Mouse (Mus musculus) limb, embryonic 12.5 days (tissue): ENCODE results near the gene Tubgcp6. TPM values are rescaled to one million over a fixed set of nuclear protein-coding genes. Genes with fewer than 3 reads are reported as not detected.
A peak's percentile ranks its signal among the peaks of the same experiment; 100 is the strongest.

Experiments used
- ATAC-seq: fragments of 200-750 bp; cut with Nextera tagmentation; 2 replicates; pipeline ENCODE4 v1.8.0; 2017; ENCODE audit warnings: low read depth, moderate TSS enrichment; ENCODE audit not compliant: insufficient number of reproducible peaks, insufficient read depth, low FRiP score, low TSS enrichment
- H3K27ac ChIP-seq: fragments of 300-500 bp; sonication (generic); 2 replicates; pipeline ENCODE4 v1.5.1; 2016; ENCODE audit warnings: mild to moderate bottlenecking, moderate library complexity
- H3K27me3 ChIP-seq: fragments of 300-500 bp; sonication (generic); 2 replicates; pipeline ENCODE4 v1.6.1; 2016; ENCODE audit warnings: mild to moderate bottlenecking, moderate library complexity
- H3K36me3 ChIP-seq: fragments of 300-500 bp; sonication (generic); 2 replicates; pipeline ENCODE4 v1.6.1; 2016; ENCODE audit warnings: mild to moderate bottlenecking, moderate library complexity
- H3K4me1 ChIP-seq: fragments of 300-500 bp; sonication (generic); replicated peaks from 2 replicates; pipeline ENCODE4 v1.6.1; 2016
- H3K4me2 ChIP-seq: fragments of 300-500 bp; sonication (generic); 2 replicates; pipeline ENCODE4 v1.6.1; 2016; ENCODE audit warnings: mild to moderate bottlenecking, moderate library complexity
- H3K4me3 ChIP-seq: fragments of 300-500 bp; sonication (generic); replicated peaks from 2 replicates; pipeline ENCODE4 v1.5.1; 2016; ENCODE audit warnings: mild to moderate bottlenecking
- H3K9ac ChIP-seq: fragments of 300-500 bp; sonication (generic); replicated peaks from 2 replicates; pipeline ENCODE4 v1.6.1; 2016; ENCODE audit warnings: mild to moderate bottlenecking, moderate library complexity
- H3K9me3 ChIP-seq: fragments of 300-500 bp; sonication (generic); 2 replicates; pipeline ENCODE4 v1.6.1; 2016; ENCODE audit warnings: mild to moderate bottlenecking, moderate library complexity
- WGBS: fragments of 180-500 bp; shearing (Covaris S2); methylation state at CpG from one replicate; pipeline ENCODE4 v1.1.7; 2016; 5-methylcytosine and 5-hydroxymethylcytosine counted together
- polyA plus RNA-seq: library from polyadenylated mRNA; unstranded; fragments of >200 nt; fragmentation: Nextera tagmentation; extraction: Ambion mirVana; gene quantifications from 2 replicates; pipeline ENCODE4 v1.2.1, GENCODE M21; 2016

Gene Tubgcp6
- polyA plus RNA-seq, 1 experiment from 2014 or later: 22.7 TPM

- Histone ChIP-seq H3K9me3 (no peaks in the 10 kb centered on the region), H3K27me3 (peaks cover 47% of the 10 kb centered on the region), H3K4me3 (peak overlapping the region; percentile 71), H3K27ac (no peak overlapping the region), H3K4me1 (peaks cover 41% of the 10 kb centered on the region), H3K36me3 (peaks cover 17% of the 10 kb centered on the region), H3K9ac (no peak overlapping the region), H3K4me2 (peak overlapping the region; percentile 98)
- WGBS: 2% methylated on average over 13 of the region's 13 CpGs
- ATAC-seq: no peak
These were observed 27.1 kb upstream of the Tubgcp6 start for GRCm38 (mm10) chr15:89150041-89150390.

DNA sequence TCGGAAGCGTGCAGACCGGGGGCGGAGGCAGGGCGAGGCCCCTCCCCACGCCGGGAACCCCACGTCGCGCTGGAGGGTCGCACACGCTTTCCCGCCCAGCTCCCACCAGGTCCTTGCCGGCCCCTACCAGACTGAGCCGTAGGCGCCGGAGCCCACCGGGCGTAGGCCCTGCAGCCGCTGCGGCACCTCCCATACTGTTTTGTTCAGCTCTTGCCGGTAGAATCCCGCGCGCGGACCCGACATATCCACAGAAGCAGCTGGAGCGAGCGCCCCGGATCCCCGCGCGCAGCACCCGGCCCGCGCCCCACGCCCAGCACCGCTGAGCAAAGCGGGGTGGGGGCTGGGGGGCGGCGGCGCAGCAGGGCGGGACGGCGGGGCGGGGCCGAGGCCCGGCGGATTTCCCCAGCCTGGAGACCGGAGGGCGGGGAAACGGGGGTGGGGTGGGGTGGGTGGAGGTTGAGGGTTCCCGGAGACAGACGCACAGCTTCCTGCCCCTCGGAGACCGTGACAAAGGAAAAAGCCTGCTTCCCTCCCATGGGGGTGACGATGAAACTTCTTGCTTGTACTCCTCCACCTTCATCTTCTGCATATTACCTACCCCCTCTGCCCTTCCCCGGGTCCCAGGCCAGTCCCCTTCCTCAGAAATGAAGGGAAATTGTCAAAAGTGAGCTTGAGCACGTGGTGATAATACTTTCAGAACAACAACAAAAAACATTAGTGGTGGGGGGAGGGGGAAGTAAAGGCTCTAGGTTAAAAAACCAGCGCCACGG is 26.5 kb upstream of the Tubgcp6 start, which contains the start of gene Mapk11:
Gene Mapk11 (minus strand): TSS at position 358 of the 770 bp plus-strand sequence.
- peak; percentile 43; the same call in 1 of the 2 replicates for ATAC-seq
- under 1% methylated on average over 53 of the region's 61 CpGs for WGBS
- Histone ChIP-seq H3K9ac (peak within 1 kb of the TSS; percentile 72), H3K4me2 (peak within 1 kb of the TSS; percentile 98), H3K9me3 (no peaks in the 10 kb centered on the region), H3K4me1 (peaks cover 41% of the 10 kb centered on the region), H3K27me3 (peaks cover 50% of the 10 kb centered on the region), H3K36me3 (peaks cover 11% of the 10 kb centered on the region), H3K4me3 (peak within 1 kb of the TSS; percentile 71), H3K27ac (peak within 1 kb of the TSS; percentile 67)

- Histone ChIP-seq H3K4me3 (peak overlapping the region; percentile 71), H3K27me3 (peaks cover 54% of the 10 kb centered on the region), H3K9me3 (no peaks in the 10 kb centered on the region), H3K4me1 (peaks cover 41% of the 10 kb centered on the region), H3K36me3 (peaks cover 3% of the 10 kb centered on the region; the same call in 1 of the 2 replicates), H3K27ac (no peak overlapping the region), H3K4me2 (peak overlapping the region; percentile 98), H3K9ac (peak overlapping the region; percentile 72)
- WGBS: 6% methylated on average over 25 of the region's 25 CpGs
- ATAC-seq: no peak
These were observed 25.8 kb upstream of the Tubgcp6 start for GRCm38 (mm10) chr15:89148496-89149270.

- WGBS: 53% methylated on average over 4 of the region's 4 CpGs
- peaks cover 41% of the 10 kb centered on the region for H3K4me1 ChIP-seq
- peaks cover 55% of the 10 kb centered on the region for H3K27me3 ChIP-seq
These were observed 25.0 kb upstream of the Tubgcp6 start for GRCm38 (mm10) chr15:89147895-89148294.

DNA sequence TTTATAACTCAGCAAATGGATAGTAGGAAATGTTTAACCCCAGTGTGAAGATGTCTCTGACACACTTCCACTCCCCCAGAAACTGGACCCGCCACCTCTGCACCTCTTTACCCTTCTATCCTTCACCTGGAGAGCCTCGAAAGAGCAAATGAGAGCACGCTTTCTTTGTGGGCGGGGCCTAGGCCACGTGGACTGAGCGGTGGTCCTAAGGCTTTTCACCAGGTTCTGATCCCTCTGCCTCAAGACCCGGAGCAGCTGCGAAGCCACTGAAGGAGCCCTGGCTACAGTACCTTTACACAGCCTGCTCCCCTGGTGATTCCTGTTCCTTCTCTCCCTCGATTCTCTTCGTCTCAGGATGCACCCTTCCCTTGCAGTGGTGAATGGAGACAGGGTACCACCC is 24.5 kb upstream of the Tubgcp6 start:
- peaks cover 41% of the 10 kb centered on the region for H3K4me1 ChIP-seq
- no peaks in the 10 kb centered on the region; the same call in 1 of the 2 replicates for H3K36me3 ChIP-seq
- peak overlapping the region; percentile 98 for H3K4me2 ChIP-seq
- no peak overlapping the region for H3K4me3 ChIP-seq
- H3K27me3 ChIP-seq: peaks cover 55% of the 10 kb centered on the region
- no peaks in the 10 kb centered on the region for H3K9me3 ChIP-seq
- H3K27ac ChIP-seq: no peak overlapping the region
- WGBS: 23% methylated on average over 10 of the region's 10 CpGs
- H3K9ac ChIP-seq: no peak overlapping the region
- no peak for ATAC-seq

More at GRCm38 (mm10) chr15:89147895-89148294, 25.0 kb upstream of the Tubgcp6 start:
- Histone ChIP-seq H3K4me2 (peak overlapping the region; percentile 98), H3K9me3 (no peaks in the 10 kb centered on the region), H3K36me3 (no peaks in the 10 kb centered on the region; the same call in 1 of the 2 replicates), H3K27ac (no peak overlapping the region), H3K9ac (no peak overlapping the region), H3K4me3 (no peak overlapping the region)
- no peak for ATAC-seq

- Histone ChIP-seq H3K4me1 (peaks cover 41% of the 10 kb centered on the region), H3K27ac (no peak overlapping the region)
- no peak for ATAC-seq
These were observed 24.1 kb upstream of the Tubgcp6 start for GRCm38 (mm10) chr15:89147024-89147423.

GRCm38 (mm10) chr15:89146537-89146936 is 23.6 kb upstream of the Tubgcp6 start:
- Histone ChIP-seq H3K4me2 (peak overlapping the region; percentile 98), H3K4me1 (peaks cover 44% of the 10 kb centered on the region), H3K27me3 (peaks cover 58% of the 10 kb centered on the region), H3K4me3 (peak overlapping the region; percentile 34), H3K9me3 (no peaks in the 10 kb centered on the region), H3K9ac (no peak overlapping the region; the same call in 1 of the 2 replicates), H3K36me3 (no peaks in the 10 kb centered on the region; the same call in 1 of the 2 replicates), H3K27ac (no peak overlapping the region)
- under 1% methylated on average over 27 of the region's 27 CpGs for WGBS
- ATAC-seq: peak; percentile 38; the same call in 1 of the 2 replicates

More at GRCm38 (mm10) chr15:89147024-89147423, 24.1 kb upstream of the Tubgcp6 start:
- Histone ChIP-seq H3K9me3 (no peaks in the 10 kb centered on the region), H3K4me2 (peak overlapping the region; percentile 98), H3K27me3 (peaks cover 55% of the 10 kb centered on the region), H3K9ac (no peak overlapping the region; the same call in 1 of the 2 replicates), H3K4me3 (peak overlapping the region; percentile 34), H3K36me3 (no peaks in the 10 kb centered on the region; the same call in 1 of the 2 replicates)
- 4% methylated on average over 15 of the region's 16 CpGs for WGBS

DNA sequence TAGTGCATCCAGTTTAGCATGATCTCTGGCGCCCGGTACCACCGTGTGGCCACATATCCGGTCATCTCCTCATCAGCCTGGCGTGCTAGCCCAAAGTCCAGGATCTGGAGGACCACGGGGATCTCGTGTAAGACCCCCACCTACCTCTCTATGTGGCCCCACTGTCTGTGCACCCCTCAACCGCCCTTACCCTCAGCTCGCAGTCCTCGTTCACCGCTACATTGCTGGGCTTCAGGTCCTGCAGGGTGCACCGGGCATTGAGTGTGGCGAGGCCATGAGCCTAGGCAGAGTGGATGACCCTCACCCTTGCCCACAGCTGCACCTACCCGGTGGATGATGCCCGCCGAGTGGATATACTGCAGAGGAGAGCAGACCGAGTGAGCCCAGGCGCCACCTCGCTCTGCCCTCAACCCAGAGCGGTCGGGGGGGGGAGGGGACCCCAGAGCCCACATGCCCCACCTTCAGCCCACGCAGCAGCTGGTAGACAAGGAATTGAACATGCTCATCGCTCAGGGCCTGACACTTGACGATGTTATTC is 23.0 kb upstream of the Tubgcp6 start:
- Histone ChIP-seq H3K4me1 (peaks cover 50% of the 10 kb centered on the region), H3K27ac (no peak overlapping the region), H3K9ac (no peak overlapping the region), H3K9me3 (no peaks in the 10 kb centered on the region), H3K4me3 (0 out of 2 replicates have a peak overlapping the region, but pooled peaks have one; percentile 34), H3K27me3 (peaks cover 65% of the 10 kb centered on the region), H3K4me2 (peak overlapping the region; percentile 98; the same call in 1 of the 2 replicates), H3K36me3 (no peaks in the 10 kb centered on the region; the same call in 1 of the 2 replicates)
- 71% methylated on average over 24 of the region's 24 CpGs for WGBS
- ATAC-seq: no peak

- H3K4me2 ChIP-seq: no peak overlapping the region
- no peaks in the 10 kb centered on the region; the same call in 1 of the 2 replicates for H3K36me3 ChIP-seq
- H3K27ac ChIP-seq: no peak overlapping the region
- peaks cover 73% of the 10 kb centered on the region for H3K27me3 ChIP-seq
- no peak overlapping the region for H3K9ac ChIP-seq
- no peak overlapping the region for H3K4me3 ChIP-seq
- WGBS: 90% methylated on average over 11 of the region's 11 CpGs
- no peaks in the 10 kb centered on the region for H3K9me3 ChIP-seq
- peaks cover 54% of the 10 kb centered on the region for H3K4me1 ChIP-seq
- no peak for ATAC-seq
These were observed 22.1 kb upstream of the Tubgcp6 start for GRCm38 (mm10) chr15:89144965-89145364.

GRCm38 (mm10) chr15:89143134-89143533 is 20.2 kb upstream of the Tubgcp6 start:
- H3K4me2 ChIP-seq: no peak overlapping the region
- H3K27me3 ChIP-seq: peaks cover 73% of the 10 kb centered on the region
- H3K9me3 ChIP-seq: no peaks in the 10 kb centered on the region
- H3K4me1 ChIP-seq: peaks cover 46% of the 10 kb centered on the region
- H3K27ac ChIP-seq: no peak overlapping the region
- no peak overlapping the region for H3K9ac ChIP-seq
- no peak for ATAC-seq
- H3K36me3 ChIP-seq: no peaks in the 10 kb centered on the region; the same call in 1 of the 2 replicates
- H3K4me3 ChIP-seq: no peak overlapping the region
- WGBS: 75% methylated on average over 2 of the region's 2 CpGs
